Mouse (Mus musculus): ENCODE measurements around the gene Tiam2. TPM values are rescaled to one million over a fixed set of nuclear protein-coding genes. Genes with fewer than 3 reads are reported as not detected.
A peak's percentile ranks its signal among the peaks of the same experiment; 100 is the strongest.

Tiam2 gene
- polyA plus RNA-seq, 1 experiment = 16.7 TPM

DNA sequence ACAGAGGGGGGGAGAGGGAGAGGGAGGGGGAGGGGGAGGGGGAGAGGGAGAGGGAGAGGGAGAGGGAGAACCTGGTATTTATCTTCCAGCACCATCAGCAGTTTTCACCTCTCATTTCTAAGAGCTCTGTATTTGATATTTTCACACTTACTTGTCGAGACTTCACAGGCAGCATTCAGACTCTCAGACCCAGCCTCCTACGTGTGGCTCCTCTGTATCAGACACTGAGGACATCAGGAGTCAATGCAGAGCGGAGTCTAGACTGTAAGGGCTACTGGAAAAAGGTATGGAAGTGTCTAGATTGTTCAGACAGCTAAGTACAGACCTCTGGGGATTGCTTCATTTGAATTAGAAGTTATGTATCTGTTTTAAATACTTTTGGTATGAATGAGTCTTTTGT, 203.2 kb downstream of the Tiam2 start:
- Histone ChIP-seq H3K4me1 (ENCODE audit: control insufficient read depth, insufficient read depth, low read length) (peaks cover 3% of the 10 kb centered on the region), H3K4me3 (ENCODE audit: insufficient read depth, low read length) (no peak overlapping the region), H3K27ac (ENCODE audit: insufficient read depth, low read length) (no peak overlapping the region)
- no peak for TF ChIP-seq POLR2A (IDR thresholded peaks at IDR 0.05; ENCODE audit: low read depth, low read length)

DNA sequence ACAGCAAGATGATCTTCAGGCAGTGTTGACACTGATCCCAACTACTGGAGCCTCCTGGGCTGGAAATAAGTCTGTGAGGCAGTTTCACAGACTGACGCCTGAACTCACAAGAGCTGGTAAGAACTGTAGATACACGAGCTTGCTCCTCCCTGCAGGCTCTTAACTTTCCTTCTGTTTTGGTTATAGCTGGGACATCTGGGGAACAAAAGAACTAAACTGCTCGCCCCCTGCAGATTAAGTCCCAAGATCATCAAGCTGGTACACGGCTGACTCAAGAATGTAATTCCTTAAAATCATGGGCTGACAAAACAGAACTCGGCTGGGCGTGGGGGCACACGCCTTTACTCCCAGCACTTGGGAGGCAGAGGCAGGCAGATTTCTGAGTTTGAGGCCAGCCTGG, 204.2 kb downstream of the Tiam2 start:
- H3K4me3 ChIP-seq (ENCODE audit: insufficient read depth, low read length) = no peak overlapping the region
- TF ChIP-seq POLR2A (IDR thresholded peaks at IDR 0.05; ENCODE audit: low read depth, low read length) = no peak
- no peak for TF ChIP-seq CTCF (IDR thresholded peaks at IDR 0.05; ENCODE audit: borderline replicate concordance, insufficient read depth, low read length)
- peaks cover 3% of the 10 kb centered on the region for H3K4me1 ChIP-seq (ENCODE audit: control insufficient read depth, insufficient read depth, low read length)
- no peak overlapping the region for H3K27ac ChIP-seq (ENCODE audit: insufficient read depth, low read length)

DNA sequence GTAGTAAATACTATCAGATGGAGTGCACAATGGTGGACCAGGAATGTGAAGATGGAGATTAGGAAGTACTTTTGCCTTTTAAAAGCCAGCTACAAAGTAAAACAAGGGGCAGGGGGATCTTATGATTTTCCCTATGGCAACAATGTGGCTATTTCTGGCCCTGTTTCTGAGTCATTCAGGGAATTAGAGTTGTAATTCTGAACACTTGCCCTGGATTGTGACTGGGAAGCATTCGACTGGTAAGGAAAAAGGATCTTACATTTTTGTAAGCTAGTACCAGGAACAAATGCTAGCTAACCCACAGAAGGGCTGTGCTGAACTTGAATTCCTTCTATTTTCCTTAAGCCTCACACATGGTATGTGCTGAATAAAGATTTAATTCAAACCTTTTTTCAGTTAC, 205.3 kb downstream of the Tiam2 start:
- H3K4me1 ChIP-seq (ENCODE audit: control insufficient read depth, insufficient read depth, low read length) = peaks cover 3% of the 10 kb centered on the region
- TF ChIP-seq POLR2A (IDR thresholded peaks at IDR 0.05; ENCODE audit: low read depth, low read length) = no peak
- no peak for TF ChIP-seq CTCF (IDR thresholded peaks at IDR 0.05; ENCODE audit: borderline replicate concordance, insufficient read depth, low read length)
- peak overlapping the region; percentile 63; the same call in 1 of the 2 replicates for H3K27ac ChIP-seq (ENCODE audit: insufficient read depth, low read length)
- H3K4me3 ChIP-seq (ENCODE audit: insufficient read depth, low read length) = no peak overlapping the region

DNA sequence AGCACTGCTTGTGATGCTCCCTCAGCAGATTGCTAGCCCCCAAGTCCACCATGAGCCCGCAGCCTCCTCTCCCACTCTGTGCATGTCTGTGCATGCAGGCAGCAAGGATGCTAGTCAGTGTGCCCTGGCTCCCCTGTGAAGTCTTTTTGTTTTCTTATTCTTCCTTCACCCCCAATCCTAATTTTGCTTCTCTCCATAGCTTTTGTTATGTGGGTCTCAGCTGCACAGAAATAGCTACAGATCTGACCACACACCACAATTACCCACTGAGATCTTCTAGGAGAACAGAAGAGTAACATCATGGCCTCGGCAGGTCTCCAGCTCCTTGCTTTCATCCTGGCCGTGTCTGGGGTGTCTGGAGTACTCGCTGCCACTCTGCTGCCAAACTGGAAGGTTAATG, 205.9 kb downstream of the Tiam2 start, which contains the start of gene Cldn20:
Gene Cldn20 (plus strand): TSS at position 301 of the 400 bp plus-strand sequence.
- Histone ChIP-seq H3K4me1 (ENCODE audit: control insufficient read depth, insufficient read depth, low read length) (peaks cover 3% of the 10 kb centered on the region), H3K4me3 (ENCODE audit: insufficient read depth, low read length) (no peak within 1 kb of the TSS), H3K27ac (ENCODE audit: insufficient read depth, low read length) (peak within 1 kb of the TSS; percentile 63; the same call in 1 of the 2 replicates)
- TF ChIP-seq CTCF (IDR thresholded peaks at IDR 0.05; ENCODE audit: borderline replicate concordance, insufficient read depth, low read length) (no peak), POLR2A (IDR thresholded peaks at IDR 0.05; ENCODE audit: low read depth, low read length) (no peak)

DNA sequence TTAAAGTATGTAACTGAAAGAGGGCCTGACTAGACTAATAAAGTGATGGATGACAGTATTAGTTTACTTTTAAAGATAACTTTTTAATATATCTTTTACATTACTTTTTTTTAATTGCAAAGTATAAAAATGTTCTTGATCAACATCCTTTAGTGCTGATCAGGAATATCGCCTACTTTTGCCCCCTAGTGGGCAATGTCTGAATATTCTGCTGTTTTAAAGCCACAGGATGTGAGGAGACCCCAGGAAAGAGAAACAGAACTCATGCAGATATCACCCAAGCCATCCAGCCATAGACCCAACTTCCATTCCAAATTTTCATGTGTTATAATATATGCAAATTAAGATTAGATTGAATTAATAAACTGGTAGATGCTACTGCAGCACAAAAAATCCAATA, 207.1 kb downstream of the Tiam2 start:
- no peak for TF ChIP-seq CTCF (IDR thresholded peaks at IDR 0.05; ENCODE audit: borderline replicate concordance, insufficient read depth, low read length)
- TF ChIP-seq POLR2A (IDR thresholded peaks at IDR 0.05; ENCODE audit: low read depth, low read length) = no peak
- Histone ChIP-seq H3K4me1 (ENCODE audit: control insufficient read depth, insufficient read depth, low read length) (peaks cover 3% of the 10 kb centered on the region), H3K27ac (ENCODE audit: insufficient read depth, low read length) (no peak overlapping the region), H3K4me3 (ENCODE audit: insufficient read depth, low read length) (no peak overlapping the region)

DNA sequence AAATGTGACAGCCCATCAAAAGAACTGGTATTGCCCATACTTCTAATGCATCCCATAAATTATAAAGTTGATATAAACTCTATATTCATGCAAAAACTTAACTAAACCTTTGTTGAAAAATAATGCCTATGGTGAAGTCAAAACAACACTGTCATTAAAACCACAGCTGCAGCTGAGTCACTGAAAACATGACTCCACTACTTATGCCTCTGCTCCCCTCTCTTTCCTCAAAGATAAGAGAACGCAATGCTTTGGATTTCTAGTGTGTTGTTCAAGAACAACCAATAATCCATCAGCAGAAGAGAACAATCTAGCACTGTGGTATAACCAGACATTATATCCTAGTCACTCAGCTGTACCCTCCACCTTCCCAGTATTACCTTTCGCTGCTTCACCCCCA, 213.9 kb downstream of the Tiam2 start:
- TF ChIP-seq CTCF (IDR thresholded peaks at IDR 0.05; ENCODE audit: borderline replicate concordance, insufficient read depth, low read length) (no peak), POLR2A (IDR thresholded peaks at IDR 0.05; ENCODE audit: low read depth, low read length) (no peak)
- Histone ChIP-seq H3K4me1 (ENCODE audit: control insufficient read depth, insufficient read depth, low read length) (no peaks in the 10 kb centered on the region), H3K4me3 (ENCODE audit: insufficient read depth, low read length) (no peak overlapping the region), H3K27ac (ENCODE audit: insufficient read depth, low read length) (no peak overlapping the region)

DNA sequence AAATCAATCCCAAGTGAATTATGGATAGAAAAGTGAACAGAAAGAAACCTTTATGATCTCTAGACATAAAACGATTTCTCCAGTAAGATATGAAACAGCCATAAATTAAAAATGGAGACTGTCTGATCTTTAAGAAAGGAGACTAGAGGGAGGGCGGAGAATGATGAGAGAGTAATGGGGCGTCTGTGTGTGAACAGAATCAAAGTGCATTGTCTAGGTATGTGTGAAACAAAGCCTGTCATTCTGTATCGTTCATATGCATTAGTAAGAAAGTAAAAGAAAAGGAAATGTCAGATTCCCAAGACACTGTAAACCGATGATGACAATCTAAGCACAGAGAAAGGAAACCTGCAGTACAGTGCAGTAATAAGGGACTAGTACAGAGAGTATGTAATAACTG, 214.7 kb downstream of the Tiam2 start:
- Histone ChIP-seq H3K4me1 (ENCODE audit: control insufficient read depth, insufficient read depth, low read length) (no peaks in the 10 kb centered on the region), H3K4me3 (ENCODE audit: insufficient read depth, low read length) (no peak overlapping the region), H3K27ac (ENCODE audit: insufficient read depth, low read length) (no peak overlapping the region)
- no peak for TF ChIP-seq CTCF (IDR thresholded peaks at IDR 0.05; ENCODE audit: borderline replicate concordance, insufficient read depth, low read length)
- TF ChIP-seq POLR2A (IDR thresholded peaks at IDR 0.05; ENCODE audit: low read depth, low read length) = no peak

DNA sequence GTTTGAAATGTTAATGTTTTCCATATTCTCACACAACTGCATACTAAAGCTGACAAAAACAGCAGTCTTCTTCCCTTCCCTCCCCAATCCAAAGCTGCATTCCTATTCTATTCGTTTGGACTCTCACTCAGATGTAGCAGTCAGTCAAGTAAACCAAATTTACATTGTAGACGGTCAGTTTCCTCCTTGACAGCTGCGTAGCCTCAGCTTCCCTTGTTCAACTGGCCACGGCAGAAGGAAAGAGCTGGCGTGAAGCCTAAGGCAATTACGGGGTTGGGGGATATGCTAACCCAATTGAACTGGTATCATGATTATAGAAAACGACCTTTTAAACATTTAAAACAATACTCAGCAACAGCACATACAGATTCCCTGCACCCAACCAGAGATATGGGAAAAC, 221.4 kb downstream of the Tiam2 start:
- Histone ChIP-seq H3K27ac (ENCODE audit: insufficient read depth, low read length) (no peak overlapping the region), H3K4me3 (ENCODE audit: insufficient read depth, low read length) (no peak overlapping the region), H3K4me1 (ENCODE audit: control insufficient read depth, insufficient read depth, low read length) (no peaks in the 10 kb centered on the region)
- TF ChIP-seq CTCF (IDR thresholded peaks at IDR 0.05; ENCODE audit: borderline replicate concordance, insufficient read depth, low read length) (no peak), POLR2A (IDR thresholded peaks at IDR 0.05; ENCODE audit: low read depth, low read length) (no peak)

DNA sequence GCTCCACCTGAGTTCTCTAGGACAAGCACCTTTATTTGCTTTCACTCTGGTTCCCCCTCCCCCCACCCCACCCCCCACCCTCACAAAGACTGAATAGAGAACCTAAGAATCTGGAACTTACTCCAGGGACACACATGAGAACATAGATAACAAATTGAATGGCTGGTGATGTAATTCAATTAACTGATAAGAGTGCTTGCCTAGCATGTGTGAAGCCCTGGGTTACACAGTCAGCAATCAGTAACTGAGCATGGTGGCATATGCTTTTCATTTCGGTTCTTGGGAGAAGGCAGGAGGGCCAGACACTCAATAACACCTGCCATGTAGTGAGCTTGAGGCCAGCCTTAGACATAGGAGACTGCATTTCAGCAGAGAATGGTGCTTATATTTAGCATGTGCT, 229.9 kb downstream of the Tiam2 start:
- TF ChIP-seq CTCF (IDR thresholded peaks at IDR 0.05; ENCODE audit: borderline replicate concordance, insufficient read depth, low read length) = no peak
- no peak for TF ChIP-seq POLR2A (IDR thresholded peaks at IDR 0.05; ENCODE audit: low read depth, low read length)
- H3K4me1 ChIP-seq (ENCODE audit: control insufficient read depth, insufficient read depth, low read length) = no peaks in the 10 kb centered on the region; the same call in 1 of the 2 replicates

DNA sequence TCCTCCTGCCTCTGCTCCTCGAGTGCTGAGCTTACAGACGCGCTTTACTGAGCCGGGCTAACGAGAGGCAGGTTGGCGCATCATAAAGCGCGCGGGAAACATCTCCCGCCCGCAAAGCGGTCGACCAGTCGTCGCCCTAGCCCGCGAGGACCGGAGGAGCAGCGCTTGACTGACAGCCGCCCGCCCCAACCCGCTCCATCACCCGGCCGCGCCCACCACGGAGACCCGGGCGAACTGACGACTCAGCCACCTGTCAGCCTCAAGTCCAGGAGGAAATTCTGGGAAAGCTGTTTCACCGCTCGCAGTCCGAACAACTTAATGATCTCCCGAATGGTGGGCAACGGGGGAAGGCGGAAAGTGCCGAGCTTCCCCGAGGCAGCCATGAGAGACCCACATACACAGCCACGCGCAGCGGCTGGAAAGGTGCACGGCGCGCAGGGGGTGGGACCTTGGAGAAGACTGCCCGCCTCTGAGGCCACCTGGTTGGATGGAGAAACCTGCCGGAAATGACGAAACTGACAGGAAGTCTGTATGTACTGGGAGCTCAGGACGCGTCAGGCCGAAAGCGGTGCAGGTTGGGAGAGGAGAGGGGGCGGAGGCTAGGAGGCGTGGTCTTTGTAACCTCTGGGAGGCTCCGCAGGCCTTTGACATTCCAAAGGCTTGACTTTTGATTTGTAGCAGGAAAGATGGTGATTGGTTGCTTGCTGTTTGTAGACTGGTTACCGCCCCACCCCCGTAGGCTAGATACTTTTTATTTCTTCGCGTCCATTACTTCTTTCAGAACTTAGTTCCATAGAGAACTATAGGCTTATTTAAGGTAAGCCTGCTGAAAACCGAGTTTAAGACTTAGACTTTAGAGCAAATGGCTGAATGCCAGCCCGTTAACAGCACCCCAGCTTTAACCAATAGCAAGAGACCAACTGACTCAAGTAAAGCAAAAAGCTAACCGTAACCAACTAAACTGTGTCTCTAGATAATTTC, 231.2 kb downstream of the Tiam2 start, which contains the start of gene Tfb1m:
Gene Tfb1m (minus strand): TSS at position 451 of the 981 bp plus-strand sequence.
- peak within 1 kb of the TSS; percentile 73 for H3K4me3 ChIP-seq (ENCODE audit: insufficient read depth, low read length)
- no peaks in the 10 kb centered on the region; the same call in 1 of the 2 replicates for H3K4me1 ChIP-seq (ENCODE audit: control insufficient read depth, insufficient read depth, low read length)
- peak within 1 kb of the TSS; percentile 72 for H3K27ac ChIP-seq (ENCODE audit: insufficient read depth, low read length)
- TF ChIP-seq POLR2A (IDR thresholded peaks at IDR 0.05; ENCODE audit: low read depth, low read length) (peak; percentile 67), CTCF (IDR thresholded peaks at IDR 0.05; ENCODE audit: borderline replicate concordance, insufficient read depth, low read length) (no peak)

More for the DNA sequence above, 229.9 kb downstream of the Tiam2 start:
- H3K4me3 ChIP-seq (ENCODE audit: insufficient read depth, low read length) = no peak overlapping the region
- H3K27ac ChIP-seq (ENCODE audit: insufficient read depth, low read length) = no peak overlapping the region

Measured in embryonic fibroblast, embryonic 13.5 days (primary cell).